Mouse (Mus musculus) MEL (cell line): ENCODE measurements at regions not wholly inside any gene's neighbourhood (a gene's known extent, or its start where the extent isn't known, plus 50 kb on each side); places are given as distances from the start of the nearest gene placed in this dataset.

ENCODE experiments used
- DNase-seq: peaks from one replicate; pipeline ENCODE4 v3.0.0; 2011; ENCODE audit warnings: low read depth, low spot score
- H3K27ac ChIP-seq: 2 replicates; pipeline ENCODE4 v1.5.1; 2012; ENCODE audit warnings: low read depth, mild to moderate bottlenecking, control low read depth, low read length, moderate library complexity; ENCODE audit not compliant: control insufficient read depth
- H3K27me3 ChIP-seq, 2 experiments: fragments of 150-350 bp in 1 of 2; sonication (generic) in 1 of 2; 2 replicates each; pipeline ENCODE4 v1.6.1; 2012; ENCODE audit warnings: low read length in 2 of 2, mild to moderate bottlenecking in 2 of 2, improper control_type of control experiment in 1 of 2, moderate library complexity in 1 of 2; ENCODE audit not compliant: insufficient read depth in 2 of 2, control insufficient read depth in 1 of 2
- H3K36me3 ChIP-seq, 2 experiments: 2 replicates each; pipeline ENCODE4 v1.6.1; 2012 to 2014; ENCODE audit warnings: low read length in 2 of 2, improper control_type of control experiment in 1 of 2, inconsistent platforms in 1 of 2, mild to moderate bottlenecking in 1 of 2; ENCODE audit not compliant: insufficient read depth in 2 of 2, control insufficient read depth in 1 of 2
- H3K4me1 ChIP-seq, 2 experiments: fragments of 150-350 bp in 1 of 2; sonication (generic) in 1 of 2; 2 replicates each; pipeline ENCODE4 v1.6.1; 2012; ENCODE audit warnings: low read length in 2 of 2, improper control_type of control experiment in 1 of 2, mild to moderate bottlenecking in 1 of 2; ENCODE audit not compliant: insufficient read depth in 2 of 2, control insufficient read depth in 1 of 2
- H3K4me3 ChIP-seq, 2 experiments: fragments of 150-350 bp in 1 of 2; sonication (generic) in 1 of 2; 2 replicates each; pipeline ENCODE4 v1.5.1; 2012; ENCODE audit warnings: low read depth in 2 of 2, low read length in 2 of 2, mild to moderate bottlenecking in 2 of 2, moderate library complexity in 2 of 2, control low read depth in 1 of 2, improper control_type of control experiment in 1 of 2; ENCODE audit not compliant: control insufficient read depth in 1 of 2, insufficient read depth in 1 of 2
- H3K79me2 ChIP-seq: 2 replicates; pipeline ENCODE4 v1.6.1; 2012; ENCODE audit warnings: mild to moderate bottlenecking, low read length, moderate library complexity; ENCODE audit not compliant: control insufficient read depth, poor library complexity, insufficient read depth
- H3K9ac ChIP-seq: 2 replicates; pipeline ENCODE4 v1.6.1; 2012; ENCODE audit warnings: low read depth, mild to moderate bottlenecking, control low read depth, low read length, moderate library complexity; ENCODE audit not compliant: control insufficient read depth, poor library complexity, severe bottlenecking
- H3K9me3 ChIP-seq: fragments of 150-350 bp; sonication (generic); replicated peaks from 2 replicates; pipeline ENCODE4 v1.6.1; 2012; ENCODE audit warnings: mild to moderate bottlenecking, low read length, improper control_type of control experiment, moderate library complexity; ENCODE audit not compliant: insufficient read depth
- E2F4 ChIP-seq: IDR thresholded peaks from 2 replicates; pipeline ENCODE4 v1.6.1; 2011; ENCODE audit warnings: low read depth, low read length, improper control_type of control experiment, borderline replicate concordance
- EP300 ChIP-seq, 2 experiments: IDR thresholded peaks; 2 replicates each; pipeline ENCODE4 v1.6.1; 2011; ENCODE audit warnings: improper control_type of control experiment in 2 of 2, low read length in 2 of 2, low read depth in 1 of 2, mild to moderate bottlenecking in 1 of 2
- ETS1 ChIP-seq: IDR thresholded peaks from 2 replicates; pipeline ENCODE4 v1.6.1; 2012; ENCODE audit warnings: low read depth, mild to moderate bottlenecking, inconsistent platforms, low read length, improper control_type of control experiment, moderate library complexity
- HCFC1 ChIP-seq: IDR thresholded peaks from 2 replicates; pipeline ENCODE4 v1.6.1; 2012; ENCODE audit warnings: low read depth, mild to moderate bottlenecking, inconsistent platforms, low read length, improper control_type of control experiment, moderate library complexity
- KAT2A ChIP-seq: conservative IDR thresholded peaks from 2 replicates; pipeline ENCODE4 v1.6.1; 2012; ENCODE audit warnings: low read depth, low read length, improper control_type of control experiment, inconsistent platforms
- MAX ChIP-seq: IDR thresholded peaks from 2 replicates; pipeline ENCODE4 v1.6.1; 2011; ENCODE audit warnings: low read length, improper control_type of control experiment
- MEF2A ChIP-seq: IDR thresholded peaks from 2 replicates; pipeline ENCODE4 v1.6.1; 2014; ENCODE audit warnings: low read depth, mild to moderate bottlenecking, inconsistent platforms, low read length, improper control_type of control experiment; ENCODE audit not compliant: poor library complexity, insufficient replicate concordance, severe bottlenecking; ENCODE audit errors: extremely low read depth
- MYB ChIP-seq: IDR thresholded peaks from 2 replicates; pipeline ENCODE4 v1.6.1; 2011; ENCODE audit warnings: mild to moderate bottlenecking, low read depth, low read length, improper control_type of control experiment
- NELFE ChIP-seq: IDR thresholded peaks from 2 replicates; pipeline ENCODE4 v1.6.1; 2011; ENCODE audit warnings: low read depth, low read length, improper control_type of control experiment
- POLR2A ChIP-seq, 2 experiments: IDR thresholded peaks; 2 replicates each; pipeline ENCODE4 v1.6.1; 2011 to 2012; ENCODE audit warnings: low read length in 2 of 2, mild to moderate bottlenecking in 2 of 2, control low read depth in 1 of 2, improper control_type of control experiment in 1 of 2, low read depth in 1 of 2, moderate library complexity in 1 of 2; ENCODE audit not compliant: control insufficient read depth in 1 of 2, insufficient read depth in 1 of 2, poor library complexity in 1 of 2
- POLR2AphosphoS5 ChIP-seq: IDR thresholded peaks from 2 replicates; pipeline ENCODE4 v1.6.1; 2012; ENCODE audit warnings: low read depth, borderline replicate concordance, mild to moderate bottlenecking, inconsistent platforms, low read length, moderate library complexity, mixed read lengths
- TBP ChIP-seq: IDR thresholded peaks from 2 replicates; pipeline ENCODE4 v1.8.0; 2011; ENCODE audit warnings: low read depth, low read length, improper control_type of control experiment
- TCF12 ChIP-seq: IDR thresholded peaks from 2 replicates; pipeline ENCODE4 v1.6.1; 2014; ENCODE audit warnings: low read depth, mild to moderate bottlenecking, inconsistent platforms, low read length, improper control_type of control experiment, moderate library complexity
- UBTF ChIP-seq: IDR thresholded peaks from 2 replicates; pipeline ENCODE4 v1.6.1; 2012; ENCODE audit warnings: low read depth, mild to moderate bottlenecking, inconsistent platforms, low read length, improper control_type of control experiment, moderate library complexity, borderline replicate concordance; ENCODE audit not compliant: insufficient read depth

GRCm38 (mm10) chr11:31480225-31481056 is 110.6 kb upstream of the Stc2 start:
- no peak for TF ChIP-seq POLR2AphosphoS5
- TF ChIP-seq NELFE, result no peak
- no peak for TF ChIP-seq HCFC1
- TF ChIP-seq KAT2A, result no peak
- TF ChIP-seq EP300 (IDR thresholded peaks at IDR 0.05; ENCODE audit: low read depth in 1 of 2, low read length in 2 of 2), result no peak
- Histone ChIP-seq H3K27ac (no peak overlapping the region), H3K4me1 (no peaks in the 10 kb centered on the region; a peak in 1 of 4 replicates), H3K9ac (no peak overlapping the region), H3K4me3 (no peak overlapping the region), H3K36me3 (no peaks in the 10 kb centered on the region), H3K79me2 (no peaks in the 10 kb centered on the region), H3K27me3 (0 out of 4 replicates have a peak, but pooled peaks cover 0 to 1% of the 10 kb centered on the region in 2 experiments), H3K9me3 (no peaks in the 10 kb centered on the region)
- no peak for DNase-seq

GRCm38 (mm10) chr11:31477763-31478162 is 107.9 kb upstream of the Stc2 start:
- no peak overlapping the region for H3K4me3 ChIP-seq
- H3K9me3 ChIP-seq, result no peaks in the 10 kb centered on the region
- H3K36me3 ChIP-seq, result no peaks in the 10 kb centered on the region
- no peak for DNase-seq
- H3K79me2 ChIP-seq, result no peaks in the 10 kb centered on the region
- H3K27ac ChIP-seq, result no peak overlapping the region
- peaks cover 0 to 2% of the 10 kb centered on the region in 2 experiments; a peak in 1 of 4 replicates for H3K27me3 ChIP-seq
- no peak for TF ChIP-seq ETS1
- TF ChIP-seq MAX, result no peak
- no peak for TF ChIP-seq MEF2A
- TF ChIP-seq MYB, result no peak
- no peak for TF ChIP-seq POLR2A (IDR thresholded peaks at IDR 0.05; ENCODE audit: control insufficient read depth in 1 of 2, insufficient read depth in 1 of 2, low read depth in 1 of 2, low read length in 2 of 2, poor library complexity in 1 of 2)
- no peak for TF ChIP-seq TCF12
- no peak for TF ChIP-seq E2F4
- no peaks in the 10 kb centered on the region; a peak in 1 of 4 replicates for H3K4me1 ChIP-seq
- H3K9ac ChIP-seq, result no peak overlapping the region

DNA sequence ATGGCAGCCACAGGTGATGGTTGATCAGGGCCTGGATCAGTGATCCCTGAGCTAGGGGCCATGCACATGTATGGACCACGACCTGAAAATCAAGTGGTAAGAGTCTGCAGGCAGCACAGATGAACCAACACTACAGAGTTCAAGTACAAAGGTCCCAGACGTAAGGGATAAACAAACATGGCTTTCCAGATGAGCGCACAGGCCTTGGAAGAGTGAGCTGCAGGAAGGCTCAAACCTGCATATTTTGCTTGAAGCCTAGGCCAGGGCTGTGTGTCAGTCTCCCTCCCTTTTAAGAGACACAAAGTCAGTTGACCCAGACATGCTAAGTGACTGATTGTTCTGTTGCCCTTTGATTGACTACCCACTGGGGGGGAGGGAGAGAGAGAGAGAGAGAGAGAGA is 107.2 kb upstream of the Stc2 start:
- H3K9ac ChIP-seq, result no peak overlapping the region
- TF ChIP-seq TBP (no peak), UBTF (no peak)
- no peaks in the 10 kb centered on the region for H3K79me2 ChIP-seq

More for the DNA sequence above, 107.2 kb upstream of the Stc2 start:
- Histone ChIP-seq H3K27me3 (peaks cover 0 to 3% of the 10 kb centered on the region in 2 experiments; a peak in 1 of 4 replicates), H3K4me1 (no peaks in the 10 kb centered on the region; a peak in 1 of 4 replicates), H3K36me3 (no peaks in the 10 kb centered on the region), H3K9me3 (no peaks in the 10 kb centered on the region), H3K4me3 (no peak overlapping the region), H3K27ac (no peak overlapping the region)
- DNase-seq, result no peak
